Mouse (Mus musculus) ES-Bruce4 (cell line): ENCODE results near the gene Lipi.

Experiments used
- CTCF ChIP-seq: IDR thresholded peaks from one replicate; pipeline ENCODE4 v1.8.1; 2011; ENCODE audit warnings: low read depth, low read length
- EP300 ChIP-seq: IDR thresholded peaks from 2 replicates; pipeline ENCODE4 v1.6.1; 2011; ENCODE audit warnings: low read depth, low read length; ENCODE audit not compliant: insufficient read depth

DNA sequence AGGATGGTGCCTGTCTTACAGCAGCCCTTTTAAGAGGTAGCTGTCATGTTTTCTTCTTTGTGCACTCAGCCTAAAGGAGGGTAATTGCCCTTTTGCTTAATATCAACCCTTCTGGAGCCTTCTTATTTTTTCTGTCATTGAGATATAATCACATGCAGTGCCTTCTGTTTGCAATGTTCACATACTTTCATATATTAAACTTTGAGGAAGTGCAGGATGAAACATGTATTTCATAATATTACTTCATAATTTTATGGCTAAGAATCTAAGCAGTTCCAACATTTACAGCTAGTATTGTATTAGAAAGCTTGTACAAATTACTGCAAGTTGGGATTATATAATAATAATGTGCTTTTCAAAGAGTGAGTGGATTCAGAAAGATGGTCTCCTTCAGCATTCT lies 26.7 kb upstream of the Lipi start:
- no peak for TF ChIP-seq CTCF
- no peak for TF ChIP-seq EP300
